Mouse (Mus musculus) adrenal gland, postnatal 10 days (tissue): Measurements from ENCODE around the gene Gmpr. TPM values are rescaled to one million over a fixed set of nuclear protein-coding genes. Genes with fewer than 3 reads are reported as not detected.
"Not testable (repeated sequence)": the region's sequence is repeated elsewhere in the genome, so short reads cannot be mapped to it uniquely, and the experiment has no call there.

Experiments
- DNase-seq: peaks from one replicate; pipeline ENCODE4 v3.0.0; 2021; ENCODE audit warnings: mixed read lengths
- long read RNA-seq, 2 experiments: library from polyadenylated mRNA; stranded (forward); transcript quantifications; one replicate each; pipeline ENCODE4 v2.0.0; 2021
- total RNA-seq, 2 experiments: library from RNA; stranded (reverse); gene quantifications; 2 replicates each; pipeline ENCODE4 v1.2.3; 2021

Gene Gmpr
- total RNA-seq = 100 to 1,000 TPM; 118 to 230 TPM
- long read RNA-seq, experiment 1, transcript Gmpr-201 (9 exons, 1,580 nt) = major isoform, 609 of 909 reads
- long read RNA-seq, experiment 1, partial matches to known transcripts = 17 of 909 reads
- long read RNA-seq, experiment 1, other reads (novel, unspliced or antisense) = 283 of 909 reads
- long read RNA-seq, experiment 2, transcript Gmpr-201 (9 exons, 1,580 nt) = major isoform, 242 of 473 reads
- long read RNA-seq, experiment 2, partial matches to known transcripts = 191 of 473 reads
- long read RNA-seq, experiment 2, other reads (novel, unspliced or antisense) = 40 of 473 reads

GRCm38 (mm10) chr13:45507274-45508229 lies at the start of gene Gmpr:
TSS of gene Gmpr (plus strand) at chr13:45507444.
- peak; percentile 92 for DNase-seq

GRCm38 (mm10) chr13:45457459-45457858 lies 49.8 kb upstream of the Gmpr start:
- DNase-seq = no peak

GRCm38 (mm10) chr13:45460177-45460576 lies 47.1 kb upstream of the Gmpr start:
- no peak for DNase-seq

- DNase-seq = no peak
These were observed 45.8 kb upstream of the Gmpr start for GRCm38 (mm10) chr13:45461370-45461958.

- DNase-seq = no peak
These were observed 41.6 kb upstream of the Gmpr start for GRCm38 (mm10) chr13:45465616-45466015.

GRCm38 (mm10) chr13:45466031-45466519 lies 41.2 kb upstream of the Gmpr start:
- peak; percentile 38 for DNase-seq

GRCm38 (mm10) chr13:45468751-45469150 lies 38.5 kb upstream of the Gmpr start:
- no peak for DNase-seq

GRCm38 (mm10) chr13:45469481-45470301 lies 37.6 kb upstream of the Gmpr start:
- DNase-seq = peak; percentile 46

GRCm38 (mm10) chr13:45473311-45473710 lies 33.9 kb upstream of the Gmpr start:
- DNase-seq = no peak

GRCm38 (mm10) chr13:45475297-45475696 lies 31.9 kb upstream of the Gmpr start:
- no peak for DNase-seq

GRCm38 (mm10) chr13:45477183-45477582 lies 30.1 kb upstream of the Gmpr start:
- DNase-seq = peak; percentile 80

- peak; percentile 61 for DNase-seq
These were observed 27.3 kb upstream of the Gmpr start for GRCm38 (mm10) chr13:45479951-45480350.

- DNase-seq = no peak
These were observed 24.0 kb upstream of the Gmpr start for GRCm38 (mm10) chr13:45483215-45483614.

- DNase-seq = not testable (repeated sequence)
These were observed 23.3 kb upstream of the Gmpr start for GRCm38 (mm10) chr13:45483949-45484348.

- DNase-seq = peak; percentile 76
These were observed 21.6 kb upstream of the Gmpr start for GRCm38 (mm10) chr13:45485602-45486001.

GRCm38 (mm10) chr13:45486598-45486997 lies 20.6 kb upstream of the Gmpr start:
- DNase-seq = peak; percentile 91

GRCm38 (mm10) chr13:45491991-45492732 lies 15.1 kb upstream of the Gmpr start:
- no peak for DNase-seq

GRCm38 (mm10) chr13:45493846-45494245 lies 13.4 kb upstream of the Gmpr start:
- no peak for DNase-seq

- DNase-seq = no peak
These were observed 8.6 kb upstream of the Gmpr start for GRCm38 (mm10) chr13:45498623-45499022.

- peak; percentile 43 for DNase-seq
These were observed 7.9 kb upstream of the Gmpr start for GRCm38 (mm10) chr13:45499391-45499790.

- DNase-seq = no peak
These were observed 7.3 kb upstream of the Gmpr start for GRCm38 (mm10) chr13:45499906-45500305.
